Mouse (Mus musculus) central nervous system, embryonic 14 days (tissue): ENCODE results near the gene Slc22a22. TPM values are rescaled to one million over a fixed set of nuclear protein-coding genes. Genes with fewer than 3 reads are reported as not detected.

Experiments
- polyA plus RNA-seq: library from polyadenylated mRNA; depleted of rRNA; stranded (reverse); fragments of >200 nt; gene quantifications from 2 replicates; pipeline ENCODE4 v1.2.3, GENCODE M21; 2012; rRNA removed

The Slc22a22 gene
- polyA plus RNA-seq: 0.02 and 0.03 TPM in 2 replicates

DNA sequence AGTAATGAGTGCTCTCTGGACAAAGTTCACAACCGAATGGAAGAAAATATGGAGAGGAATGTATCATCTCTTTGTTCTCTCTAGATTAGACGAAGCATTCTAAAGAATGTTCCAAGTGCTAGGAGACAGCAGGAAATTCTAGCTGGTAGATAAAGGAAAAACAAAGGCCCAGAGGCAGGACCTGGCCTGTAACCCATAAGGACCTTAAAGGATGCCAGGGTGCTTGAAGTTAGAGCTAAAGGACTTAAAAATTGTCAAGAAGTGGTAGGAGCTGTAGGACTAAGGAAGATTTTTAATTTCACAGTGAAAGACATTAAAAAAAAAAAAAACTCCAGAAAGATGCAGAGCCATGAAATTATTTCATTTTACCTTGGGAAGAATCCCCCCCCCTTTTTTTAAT lies at the start of gene Slc22a22:
TSS of gene Slc22a22 (minus strand) at position 101 of the 400 bp plus-strand sequence.

